Mouse (Mus musculus) T-helper 17 cell (primary cell): ENCODE data around the gene Galnt14.

Experiments used
- in situ Hi-C, 2 experiments: fragments of 300-600 bp; cut with MboI, MseI; formaldehyde crosslinking; loops; 1 replicate in 1 of 2; 2 replicates in 1 of 2; pipeline ENCODE4 v1.15.1; 2025; ENCODE audit warnings: high pct_unique_total_duplicates in 2 of 2

Gene Galnt14

DNA sequence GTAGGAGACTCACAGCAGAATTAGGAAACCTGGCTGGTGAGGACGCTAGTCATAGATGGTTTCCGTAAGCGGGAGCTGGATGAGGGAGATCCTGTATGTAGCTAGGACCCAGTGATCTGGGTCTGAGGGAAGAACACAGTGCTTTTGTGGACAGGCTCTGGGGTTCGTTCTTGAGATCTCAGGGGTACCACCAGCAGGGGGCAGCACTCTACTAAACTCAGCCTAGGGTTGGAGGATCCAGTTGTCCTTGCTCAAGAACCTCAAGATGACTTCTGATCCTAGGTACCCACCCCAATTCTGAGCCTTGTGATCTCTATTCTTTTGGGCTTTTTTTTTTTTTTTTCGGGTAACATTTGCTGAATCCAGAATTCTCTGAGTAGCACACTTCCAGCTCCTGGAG is 137.8 kb downstream of the Galnt14 start:
- in situ Hi-C loops = loop anchor here (5.0 to 25.0 kb wide), 8 partner anchors 160 to 778 kb away; no protein-coding TSS in a partner anchor

DNA sequence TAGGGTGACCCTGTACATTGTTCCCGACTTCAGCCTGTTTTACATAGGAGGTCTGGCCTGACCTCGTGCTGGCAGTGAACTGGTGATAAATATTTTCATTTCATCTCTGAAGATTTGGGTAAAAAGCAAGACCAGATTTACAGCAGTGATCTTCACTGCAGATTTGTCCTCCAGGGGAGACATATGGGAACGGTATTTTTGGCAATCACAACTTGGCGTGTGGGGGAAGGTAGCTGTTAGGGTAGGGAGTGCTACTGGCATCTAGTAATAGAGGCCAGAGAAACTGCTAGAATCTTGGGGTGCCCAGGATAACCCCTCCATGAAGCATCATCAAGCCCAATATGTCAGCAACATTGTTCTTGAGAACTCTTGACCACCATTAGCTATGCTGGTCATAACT is 138.3 kb downstream of the Galnt14 start:
- in situ Hi-C loops = loop anchor here (5.0 to 25.0 kb wide), 8 partner anchors 160 to 777 kb away; no protein-coding TSS in a partner anchor

DNA sequence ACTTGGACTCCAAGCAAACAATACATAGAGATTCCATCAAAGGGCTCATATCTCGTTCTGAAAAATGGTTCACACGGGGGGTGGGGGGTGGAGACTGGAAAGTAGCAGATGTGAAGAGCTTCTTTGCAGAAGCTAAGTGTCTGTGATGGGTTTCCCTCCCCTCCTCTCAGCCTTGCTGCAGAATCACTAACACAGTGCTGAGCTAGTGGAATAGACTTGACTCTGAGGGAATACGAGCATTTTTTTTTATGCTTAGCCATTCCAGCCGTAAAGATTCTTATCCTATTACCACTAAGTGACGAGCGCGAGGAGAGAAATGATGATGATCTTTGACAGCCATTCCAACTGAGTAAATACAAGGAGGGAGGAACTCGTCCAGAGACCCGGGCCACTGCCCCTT is 142.0 kb downstream of the Galnt14 start:
- in situ Hi-C loops = loop anchor here in 1 of 2 experiments (5.0 to 25.0 kb wide), 3 partner anchors 63 to 706 kb away; no protein-coding TSS in a partner anchor

DNA sequence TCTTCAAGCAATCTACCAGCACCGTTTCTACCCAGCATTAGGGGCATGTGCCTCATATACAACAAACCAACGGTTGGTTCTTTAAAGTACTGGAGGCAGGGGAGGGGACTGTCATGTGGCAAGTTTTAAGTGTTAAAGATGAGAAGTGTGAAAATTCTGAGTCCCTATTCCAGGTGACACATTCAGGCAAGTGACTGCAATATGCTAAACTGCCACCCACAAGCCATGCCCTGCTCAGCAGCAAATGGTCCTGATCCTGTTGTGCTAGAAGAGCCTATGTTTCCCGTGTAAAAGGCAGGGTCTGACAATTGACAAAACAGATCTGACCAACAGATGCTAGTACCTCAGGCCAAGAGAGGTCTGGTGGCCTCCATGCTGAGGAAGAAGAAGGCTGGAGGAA is 149.1 kb downstream of the Galnt14 start:
- in situ Hi-C loops = loop anchor here in 1 of 2 experiments (10.0 to 25.0 kb wide), 2 partner anchors 56 to 699 kb away; no protein-coding TSS in a partner anchor

DNA sequence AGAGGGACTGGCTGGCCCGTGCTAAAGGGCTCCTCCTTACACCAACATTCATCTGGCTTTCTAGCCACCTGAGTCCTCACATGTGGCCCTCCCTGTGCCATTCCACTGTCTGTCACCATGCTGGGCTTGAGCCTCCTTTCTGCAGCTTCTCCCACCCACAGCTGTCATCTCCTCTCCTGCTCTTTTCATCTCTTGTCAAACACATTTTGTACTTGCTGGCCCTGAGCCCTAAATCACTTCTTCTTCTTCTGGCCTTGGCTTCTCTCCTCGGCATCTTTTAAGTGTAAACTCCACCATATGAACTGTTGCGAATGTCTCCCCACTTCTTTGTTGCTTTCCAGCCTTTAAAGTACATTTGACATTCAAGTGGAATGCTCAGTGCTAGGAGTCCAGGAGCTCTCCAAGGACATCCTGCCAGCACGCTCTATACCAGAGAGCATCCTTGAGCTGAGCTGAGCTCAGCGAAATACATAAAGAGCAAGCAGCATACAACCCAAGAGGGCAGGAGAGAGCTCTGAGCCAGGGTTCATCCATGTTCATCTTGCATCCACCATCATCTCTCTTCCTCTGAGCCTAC is 150.0 kb downstream of the Galnt14 start:
- in situ Hi-C loops = loop anchor here in 1 of 2 experiments (10.0 to 25.0 kb wide), 2 partner anchors 55 to 698 kb away; no protein-coding TSS in a partner anchor

DNA sequence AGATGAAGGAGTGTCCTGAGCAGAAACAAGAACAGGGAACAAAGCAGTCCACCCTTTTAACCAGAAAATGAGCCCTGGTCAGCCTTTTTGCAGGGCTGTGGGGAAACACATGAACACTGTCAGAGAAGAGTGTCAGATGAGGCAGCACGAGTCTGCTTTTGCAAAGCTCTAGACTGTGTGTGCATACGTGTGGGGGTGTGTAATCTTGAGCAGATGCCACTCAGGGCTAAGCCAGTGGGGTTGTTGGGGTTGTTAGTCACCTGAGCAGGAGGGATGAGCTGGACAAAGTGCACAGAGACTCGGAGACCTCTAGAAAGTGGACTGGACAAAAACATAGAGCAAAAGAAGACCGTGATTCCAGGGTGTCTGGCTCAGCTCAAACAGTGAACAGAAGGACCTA is 150.8 kb downstream of the Galnt14 start:
- in situ Hi-C loops = loop anchor here in 1 of 2 experiments (25.0 kb wide), 1 partner anchor 697 kb away; no protein-coding TSS in a partner anchor

DNA sequence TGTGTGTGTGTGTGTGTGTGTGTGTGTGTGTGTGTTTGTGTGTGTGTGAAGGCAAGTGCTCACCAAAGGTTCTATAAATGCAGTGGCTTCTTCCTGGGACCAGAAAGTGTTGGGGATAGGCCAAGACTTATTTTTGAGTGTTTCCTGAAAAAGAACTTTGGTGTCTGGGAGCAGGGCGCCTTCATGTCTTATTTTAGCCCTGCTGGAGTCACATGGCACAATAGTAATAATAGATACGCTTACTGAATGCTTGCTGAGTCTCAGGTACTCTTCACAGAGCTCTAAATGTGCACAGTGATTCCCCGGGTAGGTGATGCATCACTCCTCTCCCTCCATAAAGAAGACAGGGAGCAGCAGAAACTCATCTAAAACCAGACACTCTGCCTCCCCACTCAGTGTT is 153.2 kb downstream of the Galnt14 start:
- in situ Hi-C loops = loop anchor here in 1 of 2 experiments (25.0 kb wide), 1 partner anchor 695 kb away; no protein-coding TSS in a partner anchor

DNA sequence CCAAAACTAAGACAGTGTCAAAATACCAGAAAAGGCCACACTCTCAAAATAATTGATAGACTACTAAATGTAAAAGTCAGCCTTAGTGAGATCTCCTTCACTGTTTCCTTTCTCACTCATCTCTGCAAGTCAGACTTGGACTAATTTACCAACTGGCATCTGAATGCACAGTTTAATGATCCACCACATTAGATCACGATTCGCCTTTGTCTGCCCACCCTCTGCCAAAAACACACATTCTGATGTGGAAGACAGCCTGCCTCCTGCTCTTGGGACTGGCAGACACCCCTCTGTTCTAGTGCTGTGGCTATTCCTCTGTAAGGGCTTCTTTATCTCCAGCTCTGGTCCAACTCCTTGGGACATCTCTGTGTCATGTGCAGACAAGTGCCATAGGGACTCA is 153.8 kb downstream of the Galnt14 start:
- in situ Hi-C loops = loop anchor here in 1 of 2 experiments (25.0 kb wide), 1 partner anchor 694 kb away; no protein-coding TSS in a partner anchor

DNA sequence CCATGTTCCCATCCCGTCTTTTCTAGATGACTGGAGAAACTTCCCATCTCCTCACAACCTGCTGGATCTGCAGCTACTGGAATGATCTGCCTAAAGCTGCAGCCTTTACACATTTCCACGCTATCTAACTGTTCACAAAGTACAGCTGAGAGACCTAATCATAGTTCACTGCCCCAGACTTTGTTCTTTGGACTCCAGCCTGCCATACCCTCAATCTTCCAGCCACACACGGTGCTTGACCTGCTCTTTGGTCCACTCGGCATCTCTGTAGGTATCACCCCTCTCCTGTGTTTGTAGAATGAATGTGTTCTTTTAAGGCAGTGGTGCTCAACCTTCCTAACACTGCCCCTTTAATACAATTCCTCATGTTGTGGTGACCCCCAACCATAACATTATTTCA is 155.6 kb downstream of the Galnt14 start:
- in situ Hi-C loops = loop anchor here in 1 of 2 experiments (25.0 kb wide), 1 partner anchor 692 kb away; no protein-coding TSS in a partner anchor

DNA sequence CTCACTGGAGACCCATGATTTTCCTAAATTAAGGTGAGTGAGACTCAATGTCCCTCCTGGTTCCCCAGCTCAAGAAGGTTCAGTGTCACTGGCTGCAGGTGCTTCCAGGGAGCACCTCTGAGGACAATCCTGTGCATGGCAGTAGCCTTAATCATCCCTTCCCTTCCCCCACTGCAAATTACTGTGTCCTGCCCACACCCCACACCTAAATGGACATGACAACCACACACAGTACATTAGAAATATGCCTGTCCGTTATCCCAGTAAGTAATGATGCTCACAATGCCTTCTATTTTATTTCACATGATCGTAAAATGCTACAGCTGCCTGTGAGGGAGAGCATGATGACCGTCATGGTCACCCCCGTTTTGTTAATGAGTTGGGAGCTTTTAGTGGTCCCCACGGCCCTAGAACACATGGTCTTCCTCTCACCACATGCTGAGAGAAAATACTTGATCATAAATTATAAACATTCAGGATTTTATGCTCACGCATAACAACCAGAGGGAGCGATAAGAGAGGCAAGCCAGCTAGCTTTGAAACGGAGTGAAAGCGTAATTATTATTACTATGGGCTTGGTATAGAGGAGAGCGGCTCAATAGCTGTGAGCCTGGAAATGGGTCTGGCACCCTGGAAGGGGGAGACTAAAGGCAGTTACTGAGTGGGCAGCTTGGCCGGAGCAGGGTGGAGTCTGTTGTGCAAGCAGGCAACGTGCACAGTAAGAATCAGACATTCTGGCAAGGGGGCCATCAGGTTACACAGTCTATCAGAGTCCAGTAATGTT is 161.3 kb downstream of the Galnt14 start:
- in situ Hi-C loops = no loop called here

DNA sequence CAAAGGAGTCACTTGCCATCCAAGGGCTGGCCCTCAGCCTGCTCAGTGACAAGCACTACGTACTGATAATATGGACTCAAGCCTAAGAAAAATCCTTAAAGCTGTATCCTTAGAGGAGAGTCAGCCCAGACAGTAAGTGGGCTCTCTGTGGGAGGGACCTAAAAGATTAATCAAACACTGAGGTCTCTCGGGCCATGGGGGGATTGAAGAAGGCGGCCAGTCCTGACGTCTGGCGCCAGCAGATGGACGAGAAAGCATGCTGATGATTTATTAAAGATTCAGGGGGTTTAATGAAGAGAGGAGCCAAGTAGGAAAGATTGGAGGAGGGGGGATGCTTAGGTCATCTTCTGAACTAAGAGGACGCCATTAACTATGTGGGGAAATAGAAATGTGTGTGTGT is 162.1 kb downstream of the Galnt14 start:
- in situ Hi-C loops = no loop called here

DNA sequence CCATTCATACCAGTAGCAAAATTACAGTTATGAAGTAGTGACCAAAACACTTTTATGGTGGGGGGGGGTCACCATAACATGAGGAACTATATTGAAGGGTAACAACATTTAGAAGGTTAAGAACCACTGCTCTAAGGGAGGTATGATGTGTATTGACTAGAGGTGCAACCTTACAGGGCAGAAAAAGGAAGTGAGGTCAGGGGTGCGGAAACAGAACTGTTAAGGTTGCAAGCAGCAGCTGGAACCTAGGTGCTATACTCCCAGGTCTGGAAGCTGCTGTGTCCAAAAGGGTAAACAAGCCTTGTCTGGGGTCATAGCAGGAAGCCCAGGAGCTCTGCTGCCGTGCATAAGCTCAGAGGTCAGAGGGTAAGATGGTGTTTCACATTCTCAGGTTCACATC is 162.8 kb downstream of the Galnt14 start:
- in situ Hi-C loops = no loop called here

DNA sequence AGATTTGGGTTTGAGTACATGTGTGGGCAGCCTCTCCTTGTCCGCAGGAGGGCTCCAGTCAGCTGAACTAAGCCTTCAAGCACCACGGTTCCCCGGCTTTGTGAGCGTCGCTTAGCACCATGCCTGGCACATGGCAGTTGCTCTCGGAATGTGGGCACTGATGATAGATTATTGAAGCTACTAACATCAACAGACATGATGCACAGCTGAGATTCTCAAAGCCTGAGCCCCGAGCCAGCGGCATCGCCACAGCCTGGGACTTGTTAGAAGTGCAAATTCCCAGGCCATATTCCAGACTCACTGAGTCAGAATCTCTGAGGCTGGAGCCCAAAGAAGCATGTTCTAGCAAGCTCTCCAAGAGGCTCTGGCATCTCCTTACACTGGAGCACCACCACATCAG is 168.3 kb downstream of the Galnt14 start:
- in situ Hi-C loops = no loop called here

DNA sequence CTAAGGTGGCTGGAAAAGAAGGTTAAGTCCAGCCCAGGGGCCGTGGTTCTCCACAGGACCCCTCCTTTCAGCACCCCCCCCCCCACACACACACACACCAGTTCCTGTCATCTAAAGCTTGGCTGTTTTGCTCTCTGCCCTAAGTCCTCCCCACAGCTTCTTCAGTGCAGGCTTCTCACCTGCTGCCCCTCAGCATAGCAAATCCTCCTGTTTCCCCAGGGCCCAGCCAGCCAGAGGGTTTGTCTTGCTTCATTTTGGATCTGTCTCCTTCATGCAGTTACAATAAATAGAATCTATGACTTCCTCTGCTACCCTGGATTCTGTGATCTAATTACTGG is 169.1 kb downstream of the Galnt14 start:
- in situ Hi-C loops = no loop called here

DNA sequence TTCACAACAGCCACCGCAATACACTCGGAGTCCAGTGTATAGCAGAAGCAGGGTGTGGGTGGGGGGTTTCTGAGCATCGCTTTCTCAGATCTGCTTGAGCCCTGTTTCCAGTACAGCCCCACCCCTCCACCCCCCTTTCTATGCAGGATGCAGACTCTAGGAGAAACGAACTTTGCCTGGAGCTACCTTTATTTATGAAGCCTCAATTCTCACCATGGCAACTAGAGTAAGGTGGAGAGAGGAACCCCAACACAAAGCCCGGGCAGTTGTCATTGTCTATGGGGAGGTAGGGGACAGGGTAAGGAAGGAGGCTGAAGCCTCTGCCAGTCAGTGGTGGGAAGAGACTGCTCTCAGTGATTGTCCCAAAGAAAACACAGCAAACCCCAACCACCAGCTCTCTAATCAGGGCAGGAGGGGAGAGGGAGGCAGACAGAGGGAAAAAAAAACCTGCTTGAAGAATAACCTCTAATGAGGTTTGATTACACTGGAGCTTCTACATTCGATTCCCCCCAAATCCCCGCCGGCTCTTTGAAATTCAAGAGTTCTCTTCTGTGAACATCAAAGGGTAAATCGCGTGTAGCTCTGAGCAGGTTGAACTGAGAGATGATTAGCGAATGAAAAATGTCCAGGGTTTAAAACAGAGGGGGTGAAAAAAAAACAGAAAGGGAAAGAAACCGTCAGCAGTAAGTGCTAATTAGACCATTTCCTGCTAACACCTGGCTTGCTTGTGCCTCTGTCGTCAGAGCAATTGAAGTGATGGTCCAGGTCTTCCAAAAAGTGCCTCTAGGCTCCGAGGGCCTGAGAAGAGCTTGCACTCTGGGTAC is 169.6 kb downstream of the Galnt14 start:
- in situ Hi-C loops = no loop called here

DNA sequence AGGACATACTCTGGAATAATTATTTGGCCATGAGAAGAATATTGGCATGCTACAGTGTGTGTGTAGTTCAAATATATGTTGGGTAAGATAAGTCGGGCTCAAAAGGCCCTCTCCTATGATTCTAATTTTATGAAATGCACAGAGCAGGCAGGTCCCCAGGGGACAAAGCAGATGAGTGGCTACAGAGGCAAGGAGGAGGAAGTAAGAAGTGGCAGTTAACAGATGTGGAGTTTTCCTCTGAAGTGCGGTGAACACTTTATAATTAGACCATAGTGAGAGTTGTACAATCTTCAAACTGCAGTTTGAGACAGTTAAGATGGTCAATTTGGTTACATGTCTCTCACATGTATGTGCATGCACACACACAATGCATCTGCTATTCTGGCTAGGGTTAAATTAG is 178.4 kb downstream of the Galnt14 start:
- in situ Hi-C loops = no loop called here

DNA sequence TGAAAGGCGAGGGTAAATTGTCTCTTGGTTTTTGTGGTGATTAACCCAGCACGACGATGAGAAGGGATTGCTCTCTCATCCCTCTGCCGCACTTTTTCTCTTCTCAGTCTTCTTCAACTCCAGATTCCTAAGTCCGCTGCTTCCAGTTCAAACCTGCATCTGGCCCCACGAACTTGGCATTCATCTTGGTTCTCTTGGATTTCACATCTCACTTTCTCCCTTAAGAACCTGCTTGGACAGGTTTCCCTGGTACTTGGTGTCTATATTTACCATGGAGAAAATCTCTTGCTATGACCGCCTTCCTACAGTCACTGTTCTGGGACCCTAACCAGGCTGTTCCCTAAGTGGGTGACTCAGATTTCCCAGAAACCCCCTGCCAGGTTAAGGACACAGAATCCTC is 188.1 kb downstream of the Galnt14 start:
- in situ Hi-C loops = no loop called here

DNA sequence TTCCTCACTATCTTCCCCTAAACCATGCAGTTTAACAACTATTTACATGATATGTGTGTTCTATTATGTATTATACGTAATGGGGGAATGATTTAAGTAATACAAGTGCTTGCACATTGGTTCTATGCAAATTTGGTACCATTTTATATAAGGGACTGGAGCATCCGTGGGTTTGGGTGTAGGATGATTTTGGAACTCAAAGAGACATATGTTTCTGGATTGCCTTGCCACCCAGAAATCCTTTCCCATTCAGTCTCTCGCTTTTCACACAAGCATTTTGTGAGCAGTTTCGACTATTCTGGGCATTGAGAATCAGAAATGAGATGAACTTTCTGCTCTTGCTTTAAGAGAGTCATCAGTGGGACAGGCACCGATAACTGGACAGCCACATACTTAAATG is 190.9 kb downstream of the Galnt14 start:
- in situ Hi-C loops = no loop called here

DNA sequence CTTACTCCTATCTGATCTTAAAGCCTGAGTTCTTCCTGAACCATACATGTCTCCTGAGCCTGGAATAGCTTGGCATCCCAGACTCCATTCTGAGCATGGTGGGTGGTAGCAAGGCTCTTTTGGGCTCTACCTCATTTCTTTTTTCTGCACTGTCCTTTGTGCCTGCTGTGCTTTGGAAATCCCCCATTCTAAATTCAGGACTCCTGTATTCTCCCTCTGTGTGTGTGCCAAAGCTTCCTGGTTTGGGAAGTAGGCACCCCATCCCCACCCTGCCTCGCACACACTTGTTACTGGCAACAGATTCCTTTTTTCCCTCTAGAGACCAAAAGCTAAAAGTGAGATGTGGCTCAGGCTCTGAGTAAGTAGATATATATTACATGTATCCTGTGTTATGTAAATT is 191.9 kb downstream of the Galnt14 start:
- in situ Hi-C loops = no loop called here

DNA sequence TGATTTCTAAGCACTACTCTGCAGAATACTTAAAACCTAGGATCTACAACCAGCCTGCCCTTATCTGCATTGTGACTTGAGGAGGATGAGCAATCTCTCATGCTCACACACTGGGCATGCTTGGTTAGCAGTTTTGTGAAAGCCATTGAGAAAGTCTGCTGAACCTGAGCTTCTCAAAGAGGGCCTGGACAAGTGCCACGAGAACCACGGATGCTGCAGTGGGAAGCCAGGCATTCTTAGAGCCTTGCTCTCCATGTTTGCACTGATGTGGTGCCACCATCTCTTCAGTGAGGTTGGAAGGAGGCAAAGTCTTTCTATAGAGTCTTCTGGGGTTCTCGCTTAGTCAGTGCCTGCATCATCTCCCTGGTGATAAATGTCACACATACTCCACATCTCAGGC is 194.7 kb downstream of the Galnt14 start:
- in situ Hi-C loops = no loop called here

DNA sequence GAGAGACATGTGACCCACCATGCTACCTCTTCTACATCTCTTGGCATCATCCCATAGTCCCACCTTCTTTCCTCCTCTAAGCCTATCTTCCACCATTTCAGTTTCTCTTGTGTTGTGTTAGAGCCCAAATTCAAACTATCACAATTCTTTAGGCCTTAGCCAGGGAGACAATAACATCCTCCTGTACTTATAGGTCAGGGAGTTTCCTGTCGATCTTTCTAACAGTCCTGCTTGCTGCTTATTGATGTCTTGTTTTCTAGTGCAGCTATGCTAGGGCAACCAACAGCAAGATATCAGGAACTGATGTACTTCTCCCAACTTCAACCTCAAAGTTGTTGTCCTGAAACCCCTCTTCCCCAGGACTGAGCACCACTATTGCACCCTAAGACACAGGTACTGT is 195.4 kb downstream of the Galnt14 start:
- in situ Hi-C loops = no loop called here

DNA sequence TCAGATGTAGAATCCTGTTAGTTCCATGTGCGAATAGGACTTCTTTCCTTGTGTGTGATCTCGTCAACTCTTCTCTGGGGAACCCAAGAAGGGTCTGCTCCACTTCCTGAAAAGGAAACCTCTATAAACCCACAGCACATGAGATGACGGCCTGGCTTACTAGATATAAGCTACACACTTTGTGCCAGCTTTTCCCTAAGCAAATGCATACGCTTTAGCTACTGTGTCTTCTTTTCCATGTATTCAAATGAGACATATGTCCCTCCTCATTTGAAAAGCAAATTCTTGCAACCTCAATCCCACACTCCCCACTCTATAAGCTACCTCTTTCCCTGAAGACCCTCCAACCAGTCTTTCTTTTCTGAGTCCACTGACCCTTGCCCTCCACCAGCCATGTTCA is 196.0 kb downstream of the Galnt14 start:
- in situ Hi-C loops = no loop called here
